Mouse (Mus musculus): ENCODE results near the gene Akap6. TPM values are rescaled to one million over a fixed set of nuclear protein-coding genes. Genes with fewer than 3 reads are reported as not detected.
A peak's percentile ranks its signal among the peaks of the same experiment; 100 is the strongest.

The Akap6 gene
- polyA plus RNA-seq, 1 experiment from 2014 or later: 7.9 TPM

GRCm38 (mm10) chr12:52806273-52806672 lies 107.1 kb downstream of the Akap6 start:
- H3K9me3 ChIP-seq (ENCODE audit: control insufficient read depth, low read length): no peaks in the 10 kb centered on the region
- H3K4me3 ChIP-seq (ENCODE audit: low read depth, low read length): no peak overlapping the region
- no peaks in the 10 kb centered on the region for H3K4me1 ChIP-seq (ENCODE audit: control insufficient read depth, insufficient read depth, low read length)
- H3K27me3 ChIP-seq (replicated peaks; ENCODE audit: control insufficient read depth, insufficient read depth, low read length): no peaks in the 10 kb centered on the region
- 66% methylated on average over 3 of the region's 3 CpGs for WGBS
- no peak overlapping the region for H3K27ac ChIP-seq (replicated peaks; ENCODE audit: low read depth, low read length)
- DNase-seq (ENCODE audit: low spot score): no peak
- no peak overlapping the region for H3K4me2 ChIP-seq (ENCODE audit: low read depth, low read length)
- ATAC-seq (ENCODE audit: low read depth): no peak
- no peaks in the 10 kb centered on the region for H3K36me3 ChIP-seq (ENCODE audit: control insufficient read depth, insufficient read depth, low read length)
- H3K9ac ChIP-seq (ENCODE audit: low read depth, low read length): no peak overlapping the region

GRCm38 (mm10) chr12:52818588-52818987 lies 119.4 kb downstream of the Akap6 start:
- no peaks in the 10 kb centered on the region for H3K27me3 ChIP-seq (replicated peaks; ENCODE audit: control insufficient read depth, insufficient read depth, low read length)
- H3K9me3 ChIP-seq (ENCODE audit: control insufficient read depth, low read length): peaks cover 5% of the 10 kb centered on the region; the same call in 1 of the 2 replicates
- peak overlapping the region; percentile 72 for H3K27ac ChIP-seq (replicated peaks; ENCODE audit: low read depth, low read length)
- no peak overlapping the region for H3K9ac ChIP-seq (ENCODE audit: low read depth, low read length)
- H3K4me3 ChIP-seq (ENCODE audit: low read depth, low read length): no peak overlapping the region
- peak; percentile 89 for DNase-seq (ENCODE audit: low spot score)
- ATAC-seq (ENCODE audit: low read depth): peak; percentile 91
- H3K4me2 ChIP-seq (ENCODE audit: low read depth, low read length): peak overlapping the region; percentile 29
- WGBS: 43% methylated on average over 7 of the region's 7 CpGs
- H3K36me3 ChIP-seq (ENCODE audit: control insufficient read depth, insufficient read depth, low read length): no peaks in the 10 kb centered on the region
- peaks cover 7% of the 10 kb centered on the region; the same call in 1 of the 2 replicates for H3K4me1 ChIP-seq (ENCODE audit: control insufficient read depth, insufficient read depth, low read length)

- Histone ChIP-seq H3K9ac (ENCODE audit: low read depth, low read length) (no peak overlapping the region), H3K27me3 (replicated peaks; ENCODE audit: control insufficient read depth, insufficient read depth, low read length) (no peaks in the 10 kb centered on the region), H3K36me3 (ENCODE audit: control insufficient read depth, insufficient read depth, low read length) (no peaks in the 10 kb centered on the region), H3K4me1 (ENCODE audit: control insufficient read depth, insufficient read depth, low read length) (0 out of 2 replicates have a peak, but pooled peaks cover 4% of the 10 kb centered on the region), H3K4me2 (ENCODE audit: low read depth, low read length) (no peak overlapping the region), H3K27ac (replicated peaks; ENCODE audit: low read depth, low read length) (no peak overlapping the region), H3K4me3 (ENCODE audit: low read depth, low read length) (no peak overlapping the region), H3K9me3 (ENCODE audit: control insufficient read depth, low read length) (peaks cover 5% of the 10 kb centered on the region; the same call in 1 of the 2 replicates)
- WGBS: 87% methylated on average over 5 of the region's 5 CpGs
- ATAC-seq (ENCODE audit: low read depth) (no peak), DNase-seq (ENCODE audit: low spot score) (no peak)
These were observed 125.6 kb downstream of the Akap6 start for GRCm38 (mm10) chr12:52824774-52825173.

- peak overlapping the region; percentile 56 for H3K27ac ChIP-seq (replicated peaks; ENCODE audit: low read depth, low read length)
- H3K4me1 ChIP-seq (ENCODE audit: control insufficient read depth, insufficient read depth, low read length): peaks cover 13% of the 10 kb centered on the region
- no peaks in the 10 kb centered on the region for H3K9me3 ChIP-seq (ENCODE audit: control insufficient read depth, low read length)
- H3K36me3 ChIP-seq (ENCODE audit: control insufficient read depth, insufficient read depth, low read length): no peaks in the 10 kb centered on the region
- H3K27me3 ChIP-seq (replicated peaks; ENCODE audit: control insufficient read depth, insufficient read depth, low read length): no peaks in the 10 kb centered on the region
- 49% methylated on average over 14 of the region's 14 CpGs for WGBS
- H3K9ac ChIP-seq (ENCODE audit: low read depth, low read length): no peak overlapping the region
- ATAC-seq (ENCODE audit: low read depth) (peak; percentile 47; the same call in 1 of the 2 replicates), DNase-seq (ENCODE audit: low spot score) (peak; percentile 83)
- peak overlapping the region; percentile 25 for H3K4me2 ChIP-seq (ENCODE audit: low read depth, low read length)
- no peak overlapping the region for H3K4me3 ChIP-seq (ENCODE audit: low read depth, low read length)
These were observed 130.0 kb downstream of the Akap6 start for GRCm38 (mm10) chr12:52828944-52829736.

- peak; percentile 54 for DNase-seq (ENCODE audit: low spot score)
- Histone ChIP-seq H3K27ac (replicated peaks; ENCODE audit: low read depth, low read length) (no peak overlapping the region), H3K36me3 (ENCODE audit: control insufficient read depth, insufficient read depth, low read length) (no peaks in the 10 kb centered on the region), H3K9ac (ENCODE audit: low read depth, low read length) (no peak overlapping the region), H3K4me3 (ENCODE audit: low read depth, low read length) (no peak overlapping the region), H3K27me3 (replicated peaks; ENCODE audit: control insufficient read depth, insufficient read depth, low read length) (no peaks in the 10 kb centered on the region), H3K4me2 (ENCODE audit: low read depth, low read length) (no peak overlapping the region), H3K9me3 (ENCODE audit: control insufficient read depth, low read length) (no peaks in the 10 kb centered on the region), H3K4me1 (ENCODE audit: control insufficient read depth, insufficient read depth, low read length) (peaks cover 37% of the 10 kb centered on the region)
- no peak for ATAC-seq (ENCODE audit: low read depth)
- WGBS: 50% methylated on average over 9 of the region's 9 CpGs
These were observed 132.6 kb downstream of the Akap6 start for GRCm38 (mm10) chr12:52831782-52832181.

- Histone ChIP-seq H3K27me3 (replicated peaks; ENCODE audit: control insufficient read depth, insufficient read depth, low read length) (no peaks in the 10 kb centered on the region), H3K36me3 (ENCODE audit: control insufficient read depth, insufficient read depth, low read length) (no peaks in the 10 kb centered on the region), H3K4me2 (ENCODE audit: low read depth, low read length) (no peak overlapping the region), H3K4me3 (ENCODE audit: low read depth, low read length) (no peak overlapping the region), H3K9ac (ENCODE audit: low read depth, low read length) (no peak overlapping the region), H3K4me1 (ENCODE audit: control insufficient read depth, insufficient read depth, low read length) (peaks cover 41% of the 10 kb centered on the region), H3K27ac (replicated peaks; ENCODE audit: low read depth, low read length) (no peak overlapping the region), H3K9me3 (ENCODE audit: control insufficient read depth, low read length) (no peaks in the 10 kb centered on the region)
- 12% methylated on average over 4 of the region's 4 CpGs for WGBS
- ATAC-seq (ENCODE audit: low read depth) (no peak), DNase-seq (ENCODE audit: low spot score) (peak; percentile 93)
These were observed 133.0 kb downstream of the Akap6 start for GRCm38 (mm10) chr12:52832230-52832629.

GRCm38 (mm10) chr12:52833141-52833540 lies 134.0 kb downstream of the Akap6 start:
- WGBS: 56% methylated on average over 6 of the region's 6 CpGs

GRCm38 (mm10) chr12:52834074-52834473 lies 134.9 kb downstream of the Akap6 start:
- H3K27me3 ChIP-seq (replicated peaks; ENCODE audit: control insufficient read depth, insufficient read depth, low read length): no peaks in the 10 kb centered on the region
- 21% methylated on average over 10 of the region's 10 CpGs for WGBS

More at GRCm38 (mm10) chr12:52833141-52833540, 134.0 kb downstream of the Akap6 start:
- H3K27ac ChIP-seq (replicated peaks; ENCODE audit: low read depth, low read length): no peak overlapping the region
- no peak for ATAC-seq (ENCODE audit: low read depth)
- H3K9ac ChIP-seq (ENCODE audit: low read depth, low read length): no peak overlapping the region
- no peak overlapping the region for H3K4me2 ChIP-seq (ENCODE audit: low read depth, low read length)
- no peaks in the 10 kb centered on the region for H3K36me3 ChIP-seq (ENCODE audit: control insufficient read depth, insufficient read depth, low read length)
- no peaks in the 10 kb centered on the region for H3K27me3 ChIP-seq (replicated peaks; ENCODE audit: control insufficient read depth, insufficient read depth, low read length)
- peaks cover 41% of the 10 kb centered on the region for H3K4me1 ChIP-seq (ENCODE audit: control insufficient read depth, insufficient read depth, low read length)
- no peak overlapping the region for H3K4me3 ChIP-seq (ENCODE audit: low read depth, low read length)
- no peaks in the 10 kb centered on the region for H3K9me3 ChIP-seq (ENCODE audit: control insufficient read depth, low read length)
- no peak for DNase-seq (ENCODE audit: low spot score)

More at GRCm38 (mm10) chr12:52834074-52834473, 134.9 kb downstream of the Akap6 start:
- Histone ChIP-seq H3K4me2 (ENCODE audit: low read depth, low read length) (no peak overlapping the region), H3K4me3 (ENCODE audit: low read depth, low read length) (no peak overlapping the region), H3K27ac (replicated peaks; ENCODE audit: low read depth, low read length) (no peak overlapping the region), H3K9me3 (ENCODE audit: control insufficient read depth, low read length) (no peaks in the 10 kb centered on the region), H3K4me1 (ENCODE audit: control insufficient read depth, insufficient read depth, low read length) (peaks cover 41% of the 10 kb centered on the region), H3K36me3 (ENCODE audit: control insufficient read depth, insufficient read depth, low read length) (no peaks in the 10 kb centered on the region), H3K9ac (ENCODE audit: low read depth, low read length) (no peak overlapping the region)
- ATAC-seq (ENCODE audit: low read depth): no peak
- no peak for DNase-seq (ENCODE audit: low spot score)

Data from embryonic facial prominence, embryonic 14.5 days (tissue).